Mouse (Mus musculus) B cell, adult 2 months (primary cell): ENCODE results near the gene Foxred1.

Experiments used
- DNase-seq, 2 experiments: peaks; one replicate each; pipeline ENCODE4 v3.0.0; 2022

Foxred1 gene

DNA sequence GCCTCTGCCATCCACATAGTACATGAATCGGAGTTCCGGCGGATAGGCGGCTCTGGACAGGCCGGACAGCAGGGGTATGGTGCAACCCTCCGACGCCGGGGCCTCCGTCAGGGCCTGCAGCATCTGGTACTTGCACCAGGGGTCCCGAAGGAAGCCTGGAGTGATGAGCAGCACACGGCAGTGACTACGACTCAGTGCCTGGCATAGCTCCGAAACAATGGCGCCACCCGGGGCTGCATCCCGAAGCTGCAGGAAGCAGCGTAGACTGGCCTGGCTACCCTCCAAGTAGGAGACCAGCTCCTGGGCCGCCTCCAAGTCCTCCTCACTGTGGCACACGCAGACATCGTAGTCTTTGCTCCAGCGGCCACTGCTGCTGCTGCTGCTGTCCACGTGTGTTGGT is 22.2 kb downstream of the Foxred1 start:
- no peak for DNase-seq

DNA sequence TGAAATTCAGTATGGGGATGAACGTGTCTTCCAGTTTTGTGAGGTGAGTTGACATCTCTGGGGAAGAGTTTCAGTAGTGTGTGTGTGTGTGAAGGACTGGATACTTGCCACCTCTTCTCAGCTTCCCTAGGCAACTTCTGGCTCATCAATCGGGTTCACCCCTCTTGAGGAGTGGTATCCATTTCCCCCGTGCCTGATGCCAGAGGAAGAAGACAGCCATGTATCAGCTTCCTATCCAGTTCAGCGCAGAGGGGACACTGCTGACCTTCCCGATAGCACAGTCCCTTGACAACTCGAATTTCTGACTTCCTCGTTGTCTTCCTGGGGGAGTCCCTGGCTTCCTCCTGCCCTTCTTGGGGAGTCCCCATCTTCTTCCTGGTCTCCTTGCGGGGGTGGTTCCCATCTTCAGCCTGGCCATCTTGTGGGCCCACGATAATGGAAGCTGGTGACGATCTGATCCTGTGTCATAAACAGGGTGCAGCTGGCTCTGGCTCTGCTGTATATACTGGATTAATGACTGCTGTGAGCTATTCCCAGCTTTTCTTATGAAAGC is 23.4 kb downstream of the Foxred1 start:
- DNase-seq, result no peak

DNA sequence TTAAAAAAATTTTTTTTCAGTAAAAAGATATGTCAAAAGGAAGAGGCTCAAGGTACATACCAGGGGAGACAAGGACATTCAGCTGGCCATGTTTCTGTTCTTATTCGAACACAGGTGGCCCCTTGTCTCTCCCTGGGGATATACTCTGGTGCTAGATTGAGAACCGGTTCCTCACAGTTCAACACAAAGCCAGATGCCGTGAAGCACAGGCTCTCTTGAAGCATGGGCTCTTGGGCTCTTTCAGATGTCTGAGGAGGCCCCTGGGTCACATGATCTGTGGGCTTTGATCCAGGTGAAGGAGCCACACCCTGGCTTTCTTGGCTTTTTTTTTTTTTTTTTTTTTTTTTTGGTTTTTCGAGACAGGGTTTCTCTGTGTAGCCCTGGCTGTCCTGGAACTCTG is 24.4 kb downstream of the Foxred1 start:
- peak; percentile 7 to 16 for DNase-seq

DNA sequence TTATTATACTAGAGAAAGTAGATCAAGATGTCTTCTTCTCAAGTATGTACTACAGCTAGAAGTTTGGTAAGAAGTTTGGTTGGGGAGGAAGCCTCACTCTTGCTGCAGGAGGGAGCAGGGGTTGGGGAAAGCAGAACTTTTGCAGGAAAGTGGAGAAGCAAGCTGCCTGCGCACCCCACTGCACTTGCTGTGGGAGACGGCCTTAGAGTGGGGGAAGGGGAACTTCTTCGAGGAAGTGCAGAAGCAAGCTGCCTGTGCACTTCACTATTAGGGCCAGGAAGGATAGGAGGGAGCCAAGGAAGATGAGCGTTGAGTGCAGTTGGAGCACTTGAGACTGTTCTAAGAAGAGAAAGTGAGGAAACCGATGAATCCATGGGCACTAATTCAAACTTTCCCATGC is 27.5 kb downstream of the Foxred1 start:
- peak; percentile 5 to 10 for DNase-seq

DNA sequence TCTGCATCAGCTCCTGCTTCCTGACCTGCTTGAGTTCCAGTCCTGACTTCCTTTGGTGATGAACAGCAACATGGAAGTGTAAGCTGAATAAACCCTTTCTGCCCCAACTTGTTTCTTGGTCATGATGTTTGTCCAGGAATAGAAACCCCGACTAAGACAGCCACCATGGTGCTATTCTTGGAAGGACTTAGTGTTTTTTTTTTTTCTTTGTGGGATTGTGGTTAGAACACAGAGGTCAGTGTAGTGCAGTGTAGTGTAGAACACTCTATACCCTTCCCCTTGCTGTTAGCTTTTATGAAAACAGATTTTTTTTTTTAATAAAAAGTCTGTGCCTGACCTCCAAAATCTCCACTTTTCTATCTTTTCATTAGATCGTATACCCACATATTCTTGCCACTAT is 28.0 kb downstream of the Foxred1 start:
- no peak for DNase-seq

DNA sequence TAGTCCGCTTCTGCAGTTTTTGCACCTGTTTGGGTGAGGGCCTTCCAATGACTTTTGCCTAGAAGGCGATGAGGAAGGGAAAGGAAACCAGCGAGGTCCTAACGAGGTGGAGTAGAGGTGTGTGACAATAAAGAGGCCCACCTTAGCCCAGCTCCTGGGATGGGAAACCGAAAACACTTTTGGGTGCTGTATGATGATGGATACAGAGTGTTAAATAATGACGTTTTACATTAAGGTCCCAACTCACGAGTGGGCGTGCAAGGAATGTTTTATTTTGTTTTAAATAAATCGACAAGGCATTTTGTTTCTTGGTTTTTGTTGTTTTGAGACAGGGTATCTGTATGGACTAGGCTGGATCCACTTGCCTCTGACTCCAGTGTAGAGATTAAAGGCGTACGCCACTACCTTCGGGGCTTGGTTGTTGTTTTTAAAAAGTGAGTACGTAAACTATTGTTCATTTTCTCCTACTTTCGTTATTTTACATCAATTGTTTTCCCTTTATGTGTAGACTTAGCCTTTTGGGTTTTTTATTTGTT is 34.7 kb downstream of the Foxred1 start:
- DNase-seq, result no peak

DNA sequence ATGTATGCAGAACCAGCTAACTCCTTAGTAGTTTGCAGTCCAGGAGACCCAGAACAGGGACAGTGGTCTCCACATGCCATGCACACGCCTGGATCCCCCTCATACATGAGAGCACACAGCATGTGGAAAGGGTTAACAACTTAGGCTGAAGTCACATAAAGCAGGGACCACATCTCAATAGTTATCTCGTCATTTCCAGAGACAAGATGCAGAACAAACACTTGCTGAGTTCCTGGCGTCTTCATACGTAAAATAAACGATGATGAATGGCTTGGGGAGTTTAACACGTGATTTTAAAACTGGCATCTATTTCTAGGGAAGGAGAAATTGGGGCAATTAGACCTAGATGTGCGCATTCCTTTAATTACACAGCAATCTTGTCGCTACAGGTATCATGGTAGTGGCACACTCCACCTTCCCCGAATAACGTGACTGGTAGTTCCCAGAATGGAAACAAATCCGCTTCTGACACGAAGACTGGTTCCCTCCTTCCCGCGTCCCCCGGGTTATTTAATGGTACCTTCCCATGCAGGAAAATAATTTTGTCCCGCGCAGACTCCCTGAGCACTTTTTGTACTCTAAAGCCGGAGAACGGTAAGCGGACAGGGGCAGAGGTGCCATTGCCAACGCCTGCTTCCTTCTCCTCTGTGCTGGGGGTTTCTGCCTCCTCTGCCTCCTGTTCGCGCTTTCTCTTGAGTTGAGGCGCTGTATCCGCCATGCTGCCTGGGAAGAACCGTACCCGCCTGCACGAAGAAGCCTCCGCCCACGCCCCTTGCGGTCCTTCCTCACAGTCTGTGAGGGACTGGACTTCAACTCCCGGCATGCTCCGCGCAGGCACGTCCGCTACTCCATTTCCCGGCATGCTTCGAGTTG is 35.4 kb downstream of the Foxred1 start, which contains the start of gene Dcps:
Gene Dcps (minus strand): TSS at position 811 of the 873 bp plus-strand sequence.
- peak; percentile 94 to 96 for DNase-seq

DNA sequence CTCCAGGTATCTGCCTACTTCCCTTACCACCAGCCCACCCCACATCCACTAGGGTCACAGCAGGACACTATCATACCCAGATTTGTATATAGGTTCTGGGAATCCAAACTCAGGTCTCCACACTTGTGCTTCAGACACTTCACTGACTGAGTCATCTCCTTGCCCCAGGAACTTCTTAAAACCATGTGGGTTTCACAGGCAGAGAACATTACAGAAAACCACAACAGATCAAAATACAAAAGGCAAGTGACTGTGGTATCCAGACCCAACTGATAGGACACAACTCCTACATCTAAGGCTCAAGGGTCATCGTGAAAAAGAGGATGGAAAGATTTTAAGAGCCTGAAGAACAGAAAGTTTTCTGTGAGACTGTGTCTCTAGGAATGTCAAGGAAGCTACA is 37.5 kb downstream of the Foxred1 start:
- DNase-seq, result no peak

DNA sequence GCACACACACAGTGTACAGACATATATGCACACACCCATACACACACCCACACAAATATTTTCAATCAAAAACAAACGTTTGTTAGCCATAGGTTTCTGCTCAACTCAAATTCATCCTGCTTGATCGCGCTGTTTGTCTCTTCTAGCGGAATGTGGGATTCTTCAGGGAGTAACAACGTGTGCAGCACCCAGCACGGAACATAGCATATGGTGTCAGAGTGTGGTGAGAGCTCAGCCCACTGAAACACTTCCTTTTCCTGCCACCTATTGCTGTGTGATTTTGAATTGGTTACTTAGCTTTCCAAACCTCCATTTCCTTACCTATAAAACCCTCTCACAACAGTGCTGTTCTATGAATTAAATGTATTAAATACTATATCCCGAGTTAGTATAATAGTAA is 40.8 kb downstream of the Foxred1 start:
- DNase-seq, result no peak

DNA sequence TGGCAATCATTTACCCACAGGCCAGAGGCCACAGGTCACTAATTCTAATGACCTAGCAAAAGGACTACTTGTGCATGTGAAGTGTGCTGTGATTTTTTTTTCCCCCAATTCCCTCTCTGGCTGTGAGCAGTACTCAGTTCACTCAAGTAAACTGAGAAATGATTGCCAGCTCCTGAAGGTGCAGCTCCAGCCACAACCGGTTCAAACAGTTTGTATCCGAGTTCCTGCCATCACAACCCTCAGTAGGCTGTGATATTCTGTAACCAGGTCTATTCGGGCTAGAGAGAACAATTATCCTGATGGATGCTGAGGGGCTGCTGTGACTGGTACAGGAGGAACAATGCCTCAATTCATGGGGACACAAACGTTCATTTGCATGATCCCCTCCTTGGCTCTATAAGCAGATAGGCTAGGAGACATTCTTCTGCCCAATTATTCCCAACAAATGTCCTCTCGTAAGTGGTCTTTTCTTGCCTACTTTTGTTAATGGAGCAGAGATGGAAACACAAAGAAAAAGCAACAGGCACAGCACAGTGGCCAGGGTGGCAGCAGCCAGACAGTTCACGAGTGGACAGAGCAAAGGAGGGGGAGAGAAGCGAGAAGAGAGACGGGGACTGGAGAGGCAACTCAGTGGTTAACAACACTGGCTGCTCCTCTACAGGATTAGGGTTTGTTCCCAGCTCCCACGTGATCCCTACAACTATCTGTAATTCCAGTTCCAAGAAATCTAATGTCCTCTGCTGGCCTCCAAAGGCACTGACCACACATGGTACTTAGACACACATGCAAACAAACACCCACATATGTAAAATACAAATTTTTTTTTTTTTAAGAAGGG is 43.8 kb downstream of the Foxred1 start:
- DNase-seq, result no peak

DNA sequence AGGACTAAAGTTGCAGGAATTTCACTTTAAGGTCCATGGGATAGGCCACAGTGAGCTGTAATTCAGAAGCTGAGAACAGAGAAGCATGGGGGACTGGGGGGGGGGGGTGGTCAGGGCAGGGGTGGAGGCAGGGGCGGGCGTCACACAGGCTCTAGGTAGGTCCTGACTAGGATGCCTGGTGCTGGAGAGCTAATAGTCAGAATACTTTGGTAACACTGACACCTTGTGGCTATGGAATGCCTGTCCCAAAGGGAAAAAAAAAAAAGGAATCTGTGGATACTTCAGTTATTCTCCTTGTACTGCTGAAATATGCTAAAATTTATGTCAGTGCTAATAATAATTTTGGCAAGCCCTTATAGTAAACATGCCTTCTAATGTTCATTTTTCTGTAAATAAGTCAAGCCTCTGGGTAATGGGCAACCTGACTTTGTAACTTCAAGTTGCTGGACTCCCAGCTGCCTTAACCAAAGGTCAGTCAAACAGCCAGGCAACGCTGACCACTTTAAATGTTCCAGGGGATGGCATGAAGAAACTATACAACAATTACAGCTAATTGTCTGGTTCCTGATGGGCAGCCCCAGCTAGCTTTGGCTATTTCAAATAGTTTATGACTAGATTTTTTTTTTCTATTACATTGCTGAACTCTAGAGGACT is 44.6 kb downstream of the Foxred1 start:
- DNase-seq, result no peak

DNA sequence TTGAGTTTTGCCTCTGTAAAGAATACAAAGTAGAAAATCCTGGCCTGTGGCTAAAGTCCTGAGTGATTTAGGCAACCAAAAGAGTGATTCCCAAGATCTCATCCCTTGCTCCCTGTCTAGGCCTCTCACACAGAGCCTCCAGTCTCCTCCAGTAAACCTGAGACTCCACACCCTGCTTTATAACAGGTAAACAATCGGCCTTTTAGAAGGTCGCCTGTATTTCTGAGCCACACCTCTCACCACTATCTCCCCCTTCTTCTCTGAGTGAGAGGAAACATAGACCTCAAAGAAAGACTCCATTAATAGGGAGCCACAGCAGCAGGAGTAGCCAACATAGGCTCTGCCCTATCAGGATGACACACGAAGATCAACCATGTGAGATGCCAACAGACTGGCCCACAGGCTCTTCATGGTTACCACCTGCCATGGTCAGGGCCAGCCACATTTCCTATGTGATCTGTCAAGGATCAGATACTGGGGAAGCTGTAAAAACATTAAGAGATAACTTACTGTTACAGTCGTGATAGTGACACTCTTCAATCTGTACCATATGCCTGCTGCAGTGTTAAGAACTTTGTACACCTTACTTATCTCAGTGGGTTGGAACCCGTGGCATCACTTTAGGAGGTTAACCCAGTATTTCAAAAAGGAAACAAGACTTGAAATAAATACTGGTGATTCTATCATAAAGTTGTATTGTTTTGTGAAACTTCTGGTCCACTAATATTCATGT is 46.5 kb downstream of the Foxred1 start:
- no peak for DNase-seq

DNA sequence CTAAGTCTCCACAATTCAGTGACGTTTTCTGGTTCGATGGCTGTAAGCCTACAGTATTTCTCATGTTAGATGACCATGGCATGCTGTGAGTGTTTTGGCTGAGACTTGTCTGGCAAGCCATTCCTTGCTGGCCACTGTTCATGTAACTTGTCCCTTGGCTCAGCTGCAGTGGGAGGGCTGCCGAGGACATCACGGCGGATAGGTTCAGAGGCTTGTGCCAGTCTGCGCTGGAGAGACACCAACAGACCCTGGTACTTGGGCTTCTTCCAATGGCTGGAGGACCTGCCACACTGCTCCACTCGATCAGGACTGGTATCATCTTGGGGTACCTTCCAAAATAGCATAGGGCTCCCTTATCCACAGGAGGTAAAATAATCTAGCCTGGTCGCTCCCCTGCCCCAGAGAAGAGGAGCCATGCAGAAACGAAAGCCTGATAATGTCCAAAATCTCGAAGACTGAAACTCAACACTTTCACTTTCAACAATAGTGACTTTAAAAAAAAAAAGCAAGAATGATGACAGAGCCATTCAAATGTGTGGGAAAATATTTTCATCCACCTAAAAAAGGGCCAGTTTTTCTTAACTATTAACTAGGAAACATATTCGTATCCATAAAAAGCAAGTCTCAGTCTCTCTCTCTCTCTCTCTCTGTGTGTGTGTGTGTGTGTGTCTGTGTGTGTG is 47.7 kb downstream of the Foxred1 start:
- DNase-seq, result no peak

DNA sequence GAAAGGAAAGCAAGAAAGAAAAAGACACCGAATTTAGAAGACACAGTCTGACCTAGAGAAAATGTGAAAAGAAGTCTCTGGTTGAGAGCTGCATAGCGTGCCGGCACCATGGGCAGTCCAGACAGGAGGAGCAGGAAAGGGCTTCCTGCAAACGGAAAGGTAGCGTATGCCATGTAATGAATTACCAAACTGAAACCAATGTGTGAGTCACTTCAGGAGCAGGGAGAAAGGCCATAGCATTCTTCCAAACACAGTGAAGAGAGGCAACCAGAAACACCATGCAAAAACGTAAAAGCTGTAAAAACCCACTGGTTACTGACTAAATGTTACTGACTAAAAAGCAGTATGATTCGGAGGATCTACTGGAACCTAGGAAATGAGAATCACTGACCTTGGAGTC is 49.1 kb downstream of the Foxred1 start:
- DNase-seq, result no peak

DNA sequence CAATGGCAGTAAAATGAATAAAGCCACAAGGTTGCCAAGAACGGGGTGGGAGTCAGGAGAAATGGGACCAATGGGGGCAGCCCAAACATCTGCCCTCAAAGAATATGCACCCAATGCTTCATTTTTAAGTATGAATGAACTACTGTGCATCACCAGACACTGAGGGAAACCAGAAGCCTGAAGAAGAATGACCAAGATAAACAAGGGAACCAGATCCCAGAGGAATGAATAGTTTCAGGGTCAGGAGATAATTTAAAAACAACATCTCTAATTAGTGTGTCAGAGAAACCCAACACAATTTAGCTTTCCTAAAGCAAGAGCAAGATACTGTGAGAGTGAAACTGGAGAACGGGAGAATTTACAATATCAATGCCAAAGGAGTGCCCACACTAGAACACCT is 50.2 kb downstream of the Foxred1 start:
- no peak for DNase-seq

DNA sequence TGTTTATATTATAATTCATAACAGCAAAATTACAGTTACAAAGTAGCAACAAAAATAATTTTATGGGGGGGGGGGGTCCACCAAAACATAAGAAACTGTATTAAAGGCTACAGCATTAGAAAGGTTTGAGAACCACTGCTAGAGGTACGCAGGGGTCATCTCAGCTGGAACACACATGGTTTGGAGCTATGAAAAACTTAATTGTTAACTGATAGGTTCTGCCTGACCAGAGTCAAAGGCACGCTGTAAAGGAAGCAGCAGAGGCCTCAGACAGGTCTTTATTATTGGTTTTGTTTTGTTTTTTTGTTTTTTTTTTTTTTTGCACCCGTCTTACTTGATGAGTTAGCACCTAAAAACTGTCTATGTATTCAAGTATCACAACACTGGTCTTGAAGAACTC is 52.4 kb downstream of the Foxred1 start:
- no peak for DNase-seq

DNA sequence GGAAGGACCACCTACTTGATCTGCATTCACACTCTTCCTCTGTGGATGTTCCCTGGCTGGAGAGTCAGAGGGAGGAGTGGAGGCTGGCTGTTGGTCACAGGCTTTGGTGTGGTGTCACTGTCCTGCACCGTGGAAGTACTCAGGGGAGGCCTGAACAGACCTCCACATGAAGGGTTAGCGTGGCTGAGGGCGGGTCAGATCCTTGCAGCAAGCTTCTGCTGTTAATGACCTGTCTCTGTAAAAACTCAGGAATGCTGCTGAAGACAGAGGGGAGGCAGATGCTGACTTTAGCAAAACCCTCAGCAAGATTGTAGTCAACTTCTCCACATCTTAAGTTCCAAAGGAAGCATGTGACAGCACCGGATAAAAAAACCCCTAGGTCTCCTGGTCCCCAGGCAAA is 54.0 kb downstream of the Foxred1 start:
- no peak for DNase-seq

DNA sequence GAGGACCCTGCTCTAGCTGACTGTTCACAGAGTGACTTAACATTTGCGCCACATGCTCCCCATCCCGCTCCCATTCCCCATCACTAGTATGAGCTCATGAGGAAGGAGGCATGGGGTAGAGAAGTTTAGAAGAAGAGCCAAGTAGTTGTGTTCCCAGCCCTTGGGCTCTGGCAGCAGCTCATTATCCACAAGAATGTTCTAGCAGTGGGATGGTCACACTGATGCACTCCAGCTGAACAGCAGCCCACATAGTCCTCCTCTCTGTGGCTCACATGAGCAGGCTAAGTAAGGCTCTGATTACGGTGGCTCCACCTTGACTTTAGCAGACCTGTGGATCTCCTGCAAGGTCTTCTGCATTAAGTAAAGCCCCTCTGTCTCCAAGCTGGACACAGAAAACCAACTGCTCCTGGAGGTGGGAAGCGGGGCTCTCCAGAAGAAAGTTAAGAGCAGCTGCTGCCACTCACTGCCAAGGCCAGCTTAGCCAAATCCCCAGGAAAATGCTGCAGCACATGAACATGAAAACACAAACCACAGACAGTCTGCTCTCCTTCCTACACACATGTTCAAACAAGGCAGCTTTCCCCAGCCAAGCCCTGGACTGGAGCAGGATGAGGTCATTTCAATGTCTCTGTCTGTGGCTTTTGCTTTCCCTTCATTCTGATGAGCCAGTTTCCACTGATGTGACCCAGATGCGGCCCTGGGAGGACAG is 54.7 kb downstream of the Foxred1 start:
- no peak for DNase-seq
